Mouse (Mus musculus): Measurements from ENCODE around the gene Pomt1.
A peak's percentile ranks its signal among the peaks of the same experiment; 100 is the strongest.

Gene Pomt1

DNA sequence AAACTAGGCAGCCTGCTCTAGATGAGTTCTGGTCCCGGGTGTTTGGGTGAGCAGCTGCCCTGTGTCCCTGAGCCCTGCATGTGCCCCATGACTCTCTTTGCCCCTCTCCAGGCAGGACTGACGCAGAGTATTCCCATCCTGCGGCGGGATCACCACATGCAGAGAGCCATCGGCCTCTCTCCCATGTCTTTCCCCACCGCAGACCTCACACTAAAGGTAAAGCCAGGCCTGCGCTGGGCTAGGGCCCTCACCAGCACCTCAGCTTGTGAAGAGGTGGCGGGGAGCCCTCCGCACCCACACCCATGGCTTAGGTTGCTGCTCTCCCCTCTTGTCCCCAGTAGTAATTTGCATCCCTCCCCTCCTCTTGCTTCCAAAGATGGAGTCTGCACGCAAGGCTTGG, 15.4 kb upstream of the Pomt1 start:
- no peak for DNase-seq (ENCODE audit: extremely low read depth, low read depth, low spot score)

DNA sequence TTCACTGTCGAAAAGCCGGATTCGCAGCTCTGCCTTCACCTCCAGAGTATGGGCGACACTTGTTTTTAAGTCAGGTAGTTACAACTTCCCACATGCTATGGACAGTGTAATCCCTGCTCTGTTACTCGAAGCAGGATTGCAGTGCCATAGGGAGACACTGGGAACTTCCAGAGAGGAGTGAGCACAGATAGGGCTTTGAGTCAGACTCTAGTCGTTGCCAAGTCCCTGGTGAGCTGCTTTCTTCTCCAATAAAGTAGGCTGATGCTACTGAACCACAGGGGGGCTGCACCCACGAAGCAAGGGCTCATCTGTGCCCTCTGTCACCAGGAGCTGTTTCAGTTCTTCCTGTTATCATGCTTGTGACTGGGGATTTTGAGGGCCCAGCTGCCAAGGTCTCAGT, 14.8 kb upstream of the Pomt1 start:
- no peak for DNase-seq (ENCODE audit: extremely low read depth, low read depth, low spot score)

DNA sequence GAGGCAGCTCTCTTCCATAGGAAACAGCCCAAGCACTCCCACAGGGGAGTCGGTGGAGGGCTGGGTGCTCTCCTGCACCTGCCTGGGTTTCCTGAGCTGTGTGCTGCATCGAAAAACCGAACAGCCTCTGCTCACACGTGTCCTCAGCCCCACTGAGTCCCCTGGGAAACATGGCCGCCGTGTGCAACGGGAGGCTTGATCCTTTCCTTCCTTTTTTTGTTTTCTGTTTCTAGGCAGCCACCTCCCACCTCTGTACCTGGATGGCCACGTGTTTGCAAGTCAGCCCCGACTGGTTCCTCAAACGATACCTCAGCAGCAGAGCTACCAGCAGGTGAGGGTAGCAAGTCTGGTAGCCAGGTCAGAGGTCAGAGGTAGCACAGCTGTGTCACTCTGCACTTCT, 14.3 kb upstream of the Pomt1 start:
- DNase-seq (ENCODE audit: extremely low read depth, low read depth, low spot score), result no peak

DNA sequence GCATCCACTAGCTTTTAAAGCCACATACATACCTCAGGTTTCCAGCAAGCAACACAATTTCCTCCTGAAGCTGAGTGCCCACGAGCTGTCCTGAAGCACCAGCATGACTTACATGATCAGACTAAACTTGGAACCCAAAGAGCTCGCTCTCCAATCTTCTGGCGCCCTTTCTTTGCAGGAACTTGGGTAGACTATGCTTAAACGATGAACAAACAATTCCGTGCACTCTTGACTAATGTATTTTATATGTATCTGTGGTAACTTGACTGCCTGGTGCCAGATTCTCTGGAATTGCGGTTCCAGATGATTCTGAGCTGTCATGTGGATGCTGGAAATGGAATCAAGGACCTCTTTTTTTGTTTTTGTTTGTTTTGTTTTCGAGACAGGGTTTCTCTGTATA, 957 bp upstream of the Pomt1 start:
- no peak for DNase-seq (ENCODE audit: extremely low read depth, low read depth, low spot score)

DNA sequence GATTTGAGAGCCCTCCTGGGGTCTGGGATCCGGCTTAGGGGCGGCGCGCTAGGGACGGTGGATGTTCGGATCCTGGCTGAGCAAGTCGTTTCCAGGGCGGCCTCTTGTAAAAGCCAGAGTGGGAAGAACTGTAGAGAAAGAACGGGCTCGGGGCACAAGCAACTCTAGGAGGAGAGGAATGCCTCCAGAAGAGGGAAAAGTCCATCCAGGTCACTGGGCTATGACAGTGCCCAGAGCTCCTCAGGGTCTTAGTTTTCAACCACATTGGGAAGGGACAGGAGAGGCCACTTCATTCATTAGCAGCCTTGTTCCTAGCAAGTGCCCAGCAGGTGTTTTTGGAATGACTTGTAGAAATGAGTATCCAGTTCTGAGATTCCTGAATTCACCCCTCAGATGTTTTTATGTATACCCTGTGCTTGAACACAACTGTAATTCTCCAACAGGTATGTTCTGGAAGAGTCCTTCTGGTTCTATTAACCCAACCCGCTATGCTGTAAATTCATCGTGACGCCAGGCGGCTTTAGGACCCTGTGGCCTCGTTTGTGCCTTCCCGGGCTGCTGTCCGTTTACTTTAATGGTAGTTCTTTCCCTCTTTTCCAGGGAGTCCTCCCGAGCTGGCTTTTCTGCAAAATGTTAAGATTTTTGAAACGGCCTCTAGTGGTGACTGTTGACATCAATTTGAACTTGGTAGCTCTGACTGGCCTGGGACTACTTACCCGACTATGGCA, 534 bp downstream of the Pomt1 start:
- no peak for DNase-seq (ENCODE audit: extremely low read depth, low read depth, low spot score)

DNA sequence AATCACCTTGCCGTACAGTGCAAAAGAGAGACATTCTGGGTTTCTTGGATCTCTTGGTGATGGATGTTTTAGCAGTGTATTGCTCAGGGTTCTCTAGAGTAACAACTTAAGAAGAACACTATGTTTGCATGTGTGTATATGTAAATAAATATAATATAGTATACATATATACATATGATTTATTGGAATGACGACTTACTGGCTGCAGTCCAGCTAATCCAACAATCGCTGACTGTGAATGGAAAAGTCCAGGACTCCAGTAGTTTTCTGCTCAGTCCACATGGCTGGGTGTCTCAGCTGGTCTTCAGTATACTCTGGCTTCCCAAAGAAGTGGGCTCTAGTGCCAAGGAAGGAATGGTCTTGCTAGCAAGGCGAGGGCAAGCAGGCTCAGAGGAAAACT, 1.2 kb downstream of the Pomt1 start:
- no peak for DNase-seq (ENCODE audit: extremely low read depth, low read depth, low spot score)

DNA sequence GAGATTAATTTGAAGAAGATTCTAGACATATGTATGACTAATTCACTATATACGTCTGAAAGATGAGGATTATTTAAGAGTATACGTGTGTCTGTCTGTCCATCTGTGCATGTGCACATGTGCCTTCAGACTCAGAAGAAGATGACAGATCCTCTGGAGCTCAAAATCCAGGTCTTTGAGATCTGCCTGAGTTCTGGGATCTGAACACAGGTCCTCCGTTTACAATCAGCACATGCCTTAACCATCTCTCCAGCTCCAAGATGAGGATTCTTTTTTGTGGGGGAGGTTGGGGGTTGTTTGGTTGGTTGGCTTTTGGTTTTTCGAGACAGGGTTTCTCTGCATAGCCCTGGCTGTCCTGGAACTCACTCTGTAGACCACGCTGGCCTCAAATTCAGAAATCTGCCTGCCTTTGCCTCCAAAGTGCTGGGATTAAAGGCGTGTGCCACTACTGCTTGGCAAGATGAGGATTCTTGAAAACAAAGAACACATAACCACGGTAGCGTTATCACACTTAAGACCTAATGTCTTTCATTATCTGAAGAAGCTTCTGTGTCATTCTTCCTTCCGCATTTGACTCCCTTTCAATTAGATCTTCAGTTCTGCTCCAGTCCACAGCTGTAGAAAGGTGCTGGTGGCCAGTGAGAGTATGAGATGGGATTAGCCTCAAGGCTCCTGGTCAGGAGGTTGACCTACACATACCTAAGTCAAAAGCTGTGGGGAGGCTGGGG, 2.5 kb downstream of the Pomt1 start:
- no peak for DNase-seq (ENCODE audit: extremely low read depth, low read depth, low spot score)

DNA sequence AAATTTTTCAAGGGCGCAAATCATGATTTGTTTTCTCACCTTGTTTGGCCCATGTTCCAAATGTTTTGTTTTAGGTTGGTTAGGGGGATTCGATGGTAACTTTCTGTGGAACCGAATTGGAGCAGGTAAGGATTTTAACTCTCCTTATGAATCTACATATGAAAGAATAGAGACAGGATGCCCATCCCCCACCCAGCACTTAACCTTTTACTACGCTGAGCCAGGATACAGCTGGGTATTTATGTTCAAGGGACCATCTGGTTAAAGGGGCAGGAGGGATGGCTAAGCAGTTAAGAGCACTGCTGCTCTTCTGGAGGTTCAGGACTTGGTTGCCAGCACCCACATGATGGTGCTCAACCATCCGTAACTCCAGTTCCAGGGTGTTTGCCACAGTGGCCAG, 4.2 kb downstream of the Pomt1 start:
- no peak for DNase-seq (ENCODE audit: extremely low read depth, low read depth, low spot score)

DNA sequence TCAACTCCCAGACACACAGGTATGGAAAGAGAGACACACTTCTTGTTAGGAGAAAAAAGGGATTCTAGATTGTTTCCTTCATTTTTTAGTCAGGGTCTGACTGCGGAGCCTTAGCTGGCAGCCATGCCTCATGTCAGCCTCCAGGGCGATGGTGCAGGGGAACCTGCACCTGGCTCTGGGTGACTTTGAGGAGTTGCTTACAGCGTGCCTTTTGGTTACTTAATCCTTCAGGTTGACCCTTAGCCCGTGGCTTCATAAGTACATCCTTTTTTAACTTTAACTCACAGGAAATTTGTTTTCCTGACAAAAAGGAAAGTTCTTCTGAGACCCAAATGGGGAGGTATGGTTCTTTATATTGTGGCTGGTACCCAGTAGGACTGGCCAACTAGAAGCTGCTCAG, 6.6 kb downstream of the Pomt1 start:
- no peak for DNase-seq (ENCODE audit: extremely low read depth, low read depth, low spot score)

DNA sequence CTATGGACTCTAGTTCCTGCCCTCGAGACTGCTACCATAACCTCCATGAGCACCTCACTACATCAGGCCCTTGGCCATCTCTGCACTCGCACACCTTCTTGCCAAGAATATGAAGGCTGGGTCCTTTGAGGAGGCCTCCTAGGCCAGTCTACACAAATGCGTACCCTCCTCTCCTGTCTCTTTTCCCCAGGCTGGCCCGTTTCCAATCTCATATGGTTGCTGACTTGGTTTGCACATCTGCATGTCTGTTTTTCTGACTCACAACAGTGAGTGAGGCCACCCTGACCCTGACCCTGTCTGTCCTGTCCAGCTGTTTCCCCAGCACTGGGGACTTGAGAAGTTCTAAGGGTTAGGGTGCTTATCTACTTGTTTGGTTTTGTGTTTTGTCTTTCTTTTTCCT, 10.4 kb downstream of the Pomt1 start:
- no peak for DNase-seq (ENCODE audit: extremely low read depth, low read depth, low spot score)

DNA sequence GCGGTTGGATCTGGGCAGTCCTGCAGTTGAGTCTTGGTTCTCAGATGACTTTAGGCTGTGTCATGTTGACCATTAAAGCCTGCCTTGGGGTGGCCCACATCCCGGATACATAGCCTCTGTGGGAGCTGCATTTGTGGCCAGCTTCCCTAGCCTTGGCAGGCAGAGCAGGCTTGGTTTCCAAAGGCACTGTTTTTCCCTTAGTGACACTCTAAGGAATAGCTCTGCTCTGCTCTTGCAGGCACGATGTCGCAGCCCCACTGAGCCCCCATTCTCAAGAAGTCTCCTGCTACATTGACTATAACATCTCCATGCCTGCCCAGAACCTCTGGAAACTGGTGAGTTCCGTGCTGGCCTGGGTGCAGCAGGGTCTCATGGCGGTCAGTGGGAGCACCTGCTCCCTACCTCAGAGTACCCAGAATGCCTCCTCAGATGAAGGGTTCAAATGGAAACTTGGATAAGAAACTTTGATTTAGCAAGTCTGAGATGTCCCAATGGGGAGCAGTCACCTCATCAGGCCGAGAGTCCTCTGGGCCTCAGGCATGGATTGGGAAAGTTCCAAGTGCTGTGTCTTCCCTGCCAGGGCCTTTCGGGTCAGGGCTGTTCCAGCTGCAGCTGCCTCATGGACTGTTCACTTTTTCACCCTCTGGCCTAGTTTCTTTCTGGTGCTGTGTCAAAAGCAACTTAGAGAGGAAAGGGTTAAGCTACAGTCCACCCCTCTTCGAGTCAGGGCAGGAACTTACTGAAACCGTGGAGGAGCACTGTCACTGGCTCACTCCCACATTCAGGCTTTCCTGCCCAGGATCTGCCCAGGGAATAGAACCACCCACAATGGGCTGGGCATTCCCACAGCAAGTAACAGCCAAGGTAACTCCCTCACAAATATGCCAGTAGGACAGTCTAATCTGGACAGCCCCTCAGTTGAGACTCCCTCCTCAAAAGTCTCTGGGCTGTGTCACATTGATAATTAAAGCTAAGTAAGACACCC, 12.3 kb downstream of the Pomt1 start:
- DNase-seq (ENCODE audit: extremely low read depth, low read depth, low spot score), result peak; percentile 67

DNA sequence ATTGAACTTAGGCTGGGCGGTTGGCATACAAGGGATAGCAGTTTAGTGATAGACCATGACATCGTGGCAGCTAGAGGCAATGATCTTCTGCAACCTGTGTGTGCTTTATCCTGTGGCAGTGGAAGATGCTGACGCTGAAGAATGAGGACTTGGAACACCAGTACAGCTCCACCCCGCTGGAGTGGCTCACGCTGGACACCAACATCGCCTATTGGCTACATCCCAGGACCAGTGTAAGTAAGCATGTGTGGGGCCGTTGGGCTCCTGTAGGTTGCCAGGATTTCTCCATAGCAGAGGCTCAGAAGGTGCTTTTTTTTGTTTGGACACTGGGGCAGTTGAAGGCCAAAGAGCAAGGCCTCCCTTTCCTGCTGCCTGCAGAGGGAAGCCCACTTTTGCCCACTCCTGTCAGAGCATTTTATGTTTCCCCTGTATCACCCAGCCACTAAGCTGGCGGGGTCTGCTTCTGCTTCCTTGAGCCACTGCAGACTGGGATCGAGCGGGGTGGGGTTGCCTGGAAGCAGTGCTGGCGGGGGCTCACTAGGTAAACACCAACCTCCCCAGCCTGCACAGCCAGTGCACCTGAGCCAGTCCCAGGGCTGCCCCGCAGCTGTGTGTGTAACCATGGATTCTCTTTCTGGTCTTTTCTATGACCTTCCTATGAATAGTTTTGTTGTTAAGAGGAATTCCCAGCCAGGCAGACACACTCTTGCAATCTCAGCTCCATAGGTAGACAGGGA, 15.6 kb downstream of the Pomt1 start:
- no peak for DNase-seq (ENCODE audit: extremely low read depth, low read depth, low spot score)

DNA sequence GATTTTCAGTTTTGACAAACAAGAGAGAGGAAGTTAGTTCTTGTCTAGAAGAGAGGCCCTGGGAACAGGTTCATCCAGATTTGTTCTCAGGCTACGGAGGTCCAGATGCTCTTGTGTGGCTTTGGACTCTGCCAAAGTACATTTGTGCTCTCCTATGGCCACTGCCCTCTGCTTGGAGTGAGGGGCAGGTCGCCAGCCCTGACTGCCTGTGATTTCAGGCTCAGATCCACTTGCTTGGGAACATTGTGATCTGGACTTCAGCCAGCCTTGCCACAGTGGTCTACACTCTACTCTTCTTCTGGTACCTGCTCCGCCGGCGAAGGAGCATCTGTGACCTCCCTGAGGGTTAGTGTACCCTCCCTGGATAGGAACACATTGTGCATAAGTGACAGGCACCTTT, 16.3 kb downstream of the Pomt1 start:
- DNase-seq (ENCODE audit: extremely low read depth, low read depth, low spot score), result no peak

DNA sequence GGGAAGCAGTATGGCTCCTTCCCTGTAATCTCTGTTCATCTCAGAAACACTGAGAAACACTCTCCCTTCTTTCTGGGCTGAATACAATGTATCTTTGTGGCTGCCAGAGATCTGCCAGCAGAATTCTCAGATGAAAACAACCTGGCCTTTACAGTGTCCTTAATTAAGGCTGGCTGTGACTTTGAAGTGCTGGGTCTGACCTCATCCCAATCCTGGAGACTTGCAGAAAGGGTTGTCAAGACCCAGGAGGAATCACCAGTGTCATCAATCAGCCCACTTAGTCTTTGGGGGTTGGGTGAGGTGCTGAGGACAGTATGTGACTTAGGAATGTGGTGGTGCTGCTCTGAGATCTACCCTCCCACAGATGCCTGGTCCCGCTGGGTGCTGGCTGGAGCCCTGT, 17.0 kb downstream of the Pomt1 start:
- no peak for DNase-seq (ENCODE audit: extremely low read depth, low read depth, low spot score)

DNA sequence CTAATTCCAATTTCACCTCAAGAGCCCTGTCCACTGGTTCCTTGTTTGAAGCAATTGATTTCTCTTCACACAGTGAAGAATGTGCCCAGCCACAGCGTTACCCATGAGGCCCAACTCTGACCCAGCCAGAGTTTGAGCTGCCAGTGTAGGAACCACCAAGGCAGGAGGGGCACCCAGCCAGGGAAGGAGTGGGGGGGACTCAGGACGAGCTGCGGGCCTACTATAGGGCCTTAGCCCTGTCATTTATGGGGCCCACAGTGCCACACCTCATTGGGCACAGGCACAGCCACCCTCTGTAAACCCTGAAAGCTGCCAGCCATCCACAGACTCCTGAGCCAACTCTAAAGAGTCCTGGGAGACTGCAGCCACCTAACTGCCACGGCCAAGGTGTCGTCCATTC, 18.2 kb downstream of the Pomt1 start:
- DNase-seq (ENCODE audit: extremely low read depth, low read depth, low spot score), result no peak

DNA sequence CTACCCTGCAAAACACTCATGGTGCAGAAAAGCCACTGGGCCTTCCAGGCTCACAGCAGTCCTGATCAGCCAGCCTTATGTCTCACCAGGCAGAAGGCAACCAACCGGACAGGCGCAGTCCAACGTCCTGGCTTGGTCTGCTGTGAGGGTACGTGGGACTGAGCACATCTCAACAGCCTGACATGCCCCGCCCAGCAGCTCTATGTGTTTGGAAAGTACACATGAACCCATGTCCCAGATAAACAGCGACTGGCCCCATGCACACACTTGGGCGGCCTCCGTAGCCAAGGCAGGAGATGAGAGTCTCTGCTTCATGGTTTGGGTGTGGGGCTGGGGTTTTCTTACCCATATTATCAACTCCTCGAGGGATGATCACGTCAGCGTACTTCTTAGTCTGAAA, 19.9 kb downstream of the Pomt1 start:
- DNase-seq (ENCODE audit: extremely low read depth, low read depth, low spot score), result no peak

DNA sequence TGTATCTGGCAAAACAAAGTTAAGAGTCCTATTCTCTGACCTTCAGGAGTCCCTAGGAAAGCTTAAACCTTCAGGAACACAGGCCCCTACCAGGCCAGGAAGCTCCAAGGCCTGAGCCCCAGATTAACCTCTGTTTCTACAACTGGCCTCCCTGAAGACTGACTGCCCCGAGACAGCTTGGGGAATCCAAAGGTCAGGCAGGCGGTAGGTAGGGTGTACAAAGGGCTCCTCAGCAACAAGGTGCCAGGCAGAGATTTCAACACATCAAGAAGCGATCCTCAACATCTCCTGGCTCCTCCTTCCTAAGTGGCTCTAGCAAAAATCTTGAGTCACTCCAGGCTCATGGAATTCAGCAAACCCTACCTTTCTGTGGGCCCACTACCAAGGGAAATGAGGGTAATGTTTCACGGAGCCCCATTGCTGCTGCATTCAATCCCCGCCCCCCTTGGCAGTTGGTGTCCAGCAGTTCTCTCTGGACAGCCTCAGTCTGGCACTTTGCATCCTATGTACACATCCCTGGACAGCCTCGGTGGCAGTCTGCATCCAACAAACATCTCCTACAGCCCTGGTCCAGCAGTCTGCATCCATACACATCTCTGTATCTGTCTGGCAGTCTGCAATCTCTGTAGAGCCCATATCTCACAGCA, 22.6 kb downstream of the Pomt1 start:
- DNase-seq (ENCODE audit: extremely low read depth, low read depth, low spot score), result no peak

DNA sequence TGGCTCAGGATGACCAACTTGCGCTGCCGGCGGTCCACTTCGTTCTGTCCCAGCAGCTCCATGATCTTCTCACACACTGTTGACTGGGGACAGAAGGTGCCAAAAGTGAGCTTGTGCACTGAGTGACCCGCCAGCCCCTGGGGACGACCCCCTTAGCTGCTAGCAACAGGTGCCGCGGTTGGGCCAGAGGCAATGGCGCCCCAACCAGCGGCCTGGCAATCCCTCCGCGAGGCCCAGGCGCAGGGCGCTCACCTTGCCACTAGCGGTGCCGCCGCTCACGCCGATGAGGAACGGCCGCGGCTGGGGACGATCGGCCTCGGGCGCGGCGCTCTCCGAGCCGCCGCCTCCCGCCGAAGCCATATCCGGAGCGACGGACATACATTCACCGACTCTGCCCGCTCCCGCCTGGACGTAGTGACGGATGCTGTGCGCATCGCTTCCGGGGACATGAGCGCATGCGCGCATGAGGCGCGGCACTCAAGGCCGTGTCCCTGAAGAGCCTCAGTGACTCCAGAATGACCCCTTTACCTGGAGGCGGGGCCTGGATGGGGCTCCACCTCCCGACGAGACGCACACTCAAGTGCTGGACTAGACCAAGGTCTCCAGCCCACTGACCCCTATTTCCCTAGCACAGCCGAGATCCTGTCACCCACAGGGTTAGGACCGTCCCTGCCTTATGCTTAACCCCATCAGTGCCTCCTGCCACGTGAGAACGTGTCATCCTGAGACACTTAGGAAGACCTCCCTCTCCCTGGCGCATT, 23.4 kb downstream of the Pomt1 start, which contains the start of gene Uck1:
Gene Uck1, minus strand, starts transcription at position 503 of the 761 bp plus-strand sequence.
- DNase-seq (ENCODE audit: extremely low read depth, low read depth, low spot score), result no peak

DNA sequence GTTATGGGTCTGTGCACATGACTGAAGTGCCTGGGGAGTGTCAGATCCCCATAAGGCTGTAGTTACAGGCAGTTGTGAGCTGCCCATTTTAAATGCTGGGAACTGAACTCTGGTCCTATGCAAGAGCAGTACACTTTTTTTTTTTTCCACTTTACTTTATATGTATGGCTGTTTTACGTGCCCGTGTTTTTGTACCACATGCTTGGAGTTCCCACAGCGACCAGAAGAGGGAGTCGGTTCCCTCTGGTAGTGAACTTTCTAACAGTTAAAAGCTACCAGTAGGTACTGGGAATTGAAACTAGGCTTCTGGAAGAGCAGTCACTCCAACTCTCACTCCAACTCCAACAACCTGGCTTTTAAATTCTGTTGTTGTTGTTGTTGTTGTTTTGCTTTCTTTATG, 24.2 kb downstream of the Pomt1 start:
- DNase-seq (ENCODE audit: extremely low read depth, low read depth, low spot score), result no peak

DNA sequence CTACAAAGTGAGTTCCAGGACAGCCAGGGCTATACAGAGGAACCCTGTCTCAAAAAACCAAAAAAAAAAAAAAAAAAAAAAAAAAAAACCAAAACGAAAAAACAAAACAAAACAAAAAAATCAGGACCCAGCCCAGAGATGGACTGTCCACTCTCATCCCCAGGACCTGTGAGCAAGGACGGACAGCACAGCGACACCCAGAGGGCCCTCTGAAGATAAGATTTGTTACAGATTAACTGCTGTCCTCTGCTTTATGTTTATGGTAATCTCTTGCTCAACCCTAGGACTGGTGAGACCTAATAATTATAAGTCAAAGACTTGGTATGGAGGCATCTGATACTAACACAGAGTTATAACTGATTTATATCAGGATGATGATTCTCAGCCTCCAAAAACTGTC, 39.4 kb downstream of the Pomt1 start:
- DNase-seq (ENCODE audit: extremely low read depth, low read depth, low spot score), result no peak
